Mouse (Mus musculus) Patski (cell line): ENCODE results near the gene Ttc8. TPM values are rescaled to one million over a fixed set of nuclear protein-coding genes. Genes with fewer than 3 reads are reported as not detected.

Source experiments
- ATAC-seq: fragments of 100-300 bp; one replicate; pipeline ENCODE4 v1.8.0; 2021
- CTCF ChIA-PET: fragments of 350-600 bp; sonication (Branson Sonifier 250); formaldehyde crosslinking; loops from one replicate; lab custom pipeline; 2022; ENCODE audit warnings: inconsistent platforms; lab: Charles Lee
- POLR2A ChIA-PET: fragments of 350-600 bp; sonication (Branson Sonifier 250); formaldehyde crosslinking; loops from one replicate; lab custom pipeline; 2022; ENCODE audit warnings: antibody characterized with exemption, inconsistent platforms; lab: Charles Lee
- DNase-seq: peaks from one replicate; pipeline ENCODE4 v3.0.0-alpha.2; 2011; ENCODE audit warnings: low read depth, low spot score
- H3K27me3 ChIP-seq: fragments of 371-371 bp; one replicate; pipeline ENCODE4 v1.5.1; 2021
- CTCF ChIP-seq: fragments of 100-300 bp; IDR thresholded peaks from one replicate; pipeline ENCODE4 v1.5.1; 2021
- in situ Hi-C: fragments of 300-500 bp; cut with MboI; formaldehyde crosslinking; loops from 3 replicates; pipeline ENCODE4 v1.11.1; 2018; ENCODE audit warnings: low pct_unique_long_range_greater_than_20kb, mixed read lengths
- polyA plus RNA-seq: library from polyadenylated mRNA; unstranded; gene quantifications from one replicate; pipeline ENCODE4 v1.2.3, GENCODE M21; 2021

Ttc8 gene
- 35.1 TPM for polyA plus RNA-seq

DNA sequence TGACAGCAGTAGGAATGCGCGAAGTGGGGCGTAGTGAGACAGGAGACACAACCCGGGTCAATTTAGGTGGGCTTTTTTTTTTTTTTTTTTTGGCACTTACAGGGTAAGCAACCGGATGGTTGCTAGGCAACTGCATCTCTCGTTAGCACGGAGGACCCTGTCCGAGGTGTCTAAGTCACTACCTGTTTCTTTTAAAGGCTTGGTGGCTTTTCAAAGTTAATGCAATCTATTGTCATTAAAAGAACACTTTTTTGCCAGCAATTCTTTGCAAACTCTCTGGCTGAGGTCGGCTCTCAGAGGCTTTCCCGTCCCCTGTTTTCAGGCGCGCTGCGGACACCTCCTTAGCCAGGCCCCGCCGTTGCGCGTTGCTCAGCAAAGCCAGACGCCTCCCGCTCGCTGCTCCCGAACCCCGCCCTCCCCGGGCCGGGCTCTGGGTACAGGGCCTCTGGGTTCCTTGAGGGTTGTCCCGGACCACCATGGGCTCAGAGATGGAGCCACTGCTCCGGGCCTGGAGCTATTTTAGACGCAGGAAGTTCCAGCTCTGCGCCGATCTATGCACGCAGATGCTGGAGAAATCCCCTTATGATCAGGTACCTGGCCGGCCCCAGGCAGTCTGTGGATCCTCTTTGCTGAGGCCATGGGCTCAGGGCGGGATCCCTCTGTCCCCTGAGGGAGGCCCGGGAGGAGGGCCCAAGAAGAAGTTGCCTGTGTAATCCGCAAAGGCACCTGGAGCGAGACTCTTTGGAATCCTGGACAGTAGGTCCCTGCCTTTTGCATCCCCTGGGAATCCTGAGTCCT is at the start of gene Ttc8:
TSS of gene Ttc8 (plus strand) at position 381 of the 798 bp plus-strand sequence.
- peak; percentile 56 for DNase-seq
- H3K27me3 ChIP-seq = peaks cover 25% of the 10 kb centered on the region
- POLR2A ChIA-PET = interaction anchor here (0.6 kb wide), 1 partner anchor 15 kb away, joined by 4 read pairs; no protein-coding TSS in a partner anchor
- TF ChIP-seq CTCF = no peak
- CTCF ChIA-PET = interaction anchor here (0.9 kb wide), 1 partner anchor 189 kb away, joined by 3 read pairs; no protein-coding TSS in a partner anchor
- peak; percentile 96 for ATAC-seq
- in situ Hi-C loops = no loop called here

DNA sequence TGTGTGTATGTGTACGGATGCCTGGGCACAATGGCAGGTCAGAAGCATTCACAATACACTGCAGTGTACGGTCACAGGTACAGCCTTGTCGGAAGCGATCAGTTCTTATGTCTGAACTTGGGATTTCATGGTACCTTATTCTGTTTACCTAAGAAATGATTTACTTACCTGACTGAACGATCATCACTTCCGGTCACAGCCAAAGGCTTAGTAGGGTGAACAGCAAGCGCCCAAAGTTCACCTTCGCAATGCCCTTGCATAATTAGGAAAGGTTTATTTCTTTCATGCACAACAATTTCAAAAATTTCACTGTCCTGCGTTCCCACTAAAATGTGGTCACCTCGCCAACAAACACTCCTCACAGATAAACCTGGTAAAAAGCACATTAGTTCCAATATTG is 47.5 kb upstream of the Ttc8 start:
- POLR2A ChIA-PET = no interaction called here
- H3K27me3 ChIP-seq = no peaks in the 10 kb centered on the region
- CTCF ChIA-PET = no interaction called here
- DNase-seq = no peak
- in situ Hi-C loops = no loop called here
- TF ChIP-seq CTCF = no peak
- no peak for ATAC-seq

DNA sequence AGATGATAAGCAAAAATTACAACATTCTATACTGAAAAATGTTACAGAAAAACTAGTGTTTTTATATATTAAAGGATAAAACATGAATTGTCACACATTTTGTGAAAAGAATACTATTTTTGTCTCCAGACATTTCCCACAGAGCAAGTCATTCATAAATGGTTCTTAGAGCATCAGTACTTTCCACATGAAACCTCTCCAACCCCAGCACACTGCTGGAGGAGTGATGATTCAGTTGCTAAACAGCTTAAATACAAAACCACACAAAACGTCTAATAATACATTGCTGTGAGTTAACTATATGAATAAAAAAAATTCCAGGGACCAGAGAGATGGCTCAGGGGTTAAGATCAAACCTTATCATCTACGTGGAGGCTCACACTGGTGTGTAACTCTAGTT is 45.2 kb upstream of the Ttc8 start:
- no peak for ATAC-seq
- ChIA-PET CTCF (interaction anchor here (2.0 kb wide), 1 partner anchor 9 kb away, joined by 10 read pairs; no protein-coding TSS in a partner anchor), POLR2A (no interaction called here)
- no peaks in the 10 kb centered on the region for H3K27me3 ChIP-seq
- no peak for TF ChIP-seq CTCF
- in situ Hi-C loops = no loop called here
- DNase-seq = no peak

DNA sequence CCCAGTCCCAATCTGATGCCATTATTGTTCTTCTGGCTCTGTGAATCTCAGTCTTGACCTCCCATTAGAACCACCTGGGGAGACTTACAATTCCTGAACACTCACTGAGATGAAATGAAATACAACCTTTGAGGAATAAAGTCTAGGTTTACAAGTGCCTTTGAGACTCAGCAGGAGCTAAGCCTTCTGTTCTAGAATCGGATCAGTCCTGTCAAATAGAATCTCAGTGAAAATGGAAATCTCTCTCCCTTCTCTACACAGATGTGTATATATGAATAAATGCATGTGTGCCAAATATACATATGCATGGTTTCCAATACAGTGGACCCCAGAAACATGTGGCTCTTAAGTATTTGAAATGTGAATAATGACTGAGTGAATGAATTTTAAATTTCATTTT is 41.7 kb upstream of the Ttc8 start:
- no peak for TF ChIP-seq CTCF
- in situ Hi-C loops = no loop called here
- ChIA-PET POLR2A (no interaction called here), CTCF (no interaction called here)
- DNase-seq (no peak), ATAC-seq (no peak)
- no peaks in the 10 kb centered on the region for H3K27me3 ChIP-seq

DNA sequence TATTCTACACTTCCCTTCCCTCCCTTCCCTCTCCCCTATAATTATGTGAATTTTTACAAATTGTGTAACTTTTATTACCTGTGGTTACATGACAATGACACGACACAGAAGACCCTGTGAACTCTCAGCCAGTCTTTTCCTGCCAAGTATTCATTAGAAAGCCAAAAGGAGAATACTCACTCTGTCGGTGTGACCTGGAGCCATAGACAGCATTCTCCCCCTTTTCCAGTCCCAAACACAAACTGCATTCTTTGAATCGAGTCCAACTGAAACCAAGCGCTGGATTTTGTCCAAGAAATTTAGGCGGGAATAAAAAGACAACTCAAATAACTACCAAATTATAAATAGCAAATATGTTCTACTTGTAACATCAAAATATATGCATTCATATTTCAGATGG is 38.6 kb upstream of the Ttc8 start:
- TF ChIP-seq CTCF = no peak
- ATAC-seq = no peak
- DNase-seq = no peak
- H3K27me3 ChIP-seq = no peaks in the 10 kb centered on the region
- ChIA-PET POLR2A (interaction anchor here (0.6 kb wide), 1 partner anchor 1077 kb away, joined by 3 read pairs; no protein-coding TSS in a partner anchor), CTCF (interaction anchor here (1.3 to 1.5 kb wide), 3 partner anchors 9 to 18 kb away, joined by 3 read pairs; no protein-coding TSS in a partner anchor)
- in situ Hi-C loops = no loop called here

DNA sequence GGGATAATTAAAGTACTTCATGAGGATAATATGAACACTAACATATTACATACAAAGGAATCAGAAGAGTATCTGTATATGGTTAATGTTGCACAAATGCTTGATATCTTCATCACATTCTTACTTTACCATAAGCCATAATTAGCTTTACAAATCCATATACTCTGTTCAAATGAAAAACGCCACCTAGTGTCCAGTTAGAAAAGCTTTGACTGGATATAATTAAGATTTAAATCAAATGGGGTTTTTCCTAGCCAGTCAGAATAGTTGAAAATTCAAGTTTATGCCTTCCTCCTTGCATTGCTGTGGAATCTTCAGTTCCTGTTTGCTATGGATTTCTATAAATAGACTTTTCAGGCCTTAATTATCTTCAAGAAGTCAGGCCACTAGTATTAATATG is 35.9 kb upstream of the Ttc8 start:
- ChIA-PET CTCF (interaction anchor here (0.8 to 2.1 kb wide), 8 partner anchors 8 to 34 kb away, joined by 3 to 10 read pairs (median 4); no protein-coding TSS in a partner anchor), POLR2A (no interaction called here)
- ATAC-seq (no peak), DNase-seq (no peak)
- H3K27me3 ChIP-seq = no peaks in the 10 kb centered on the region
- peak; percentile 38 for TF ChIP-seq CTCF
- in situ Hi-C loops = no loop called here

DNA sequence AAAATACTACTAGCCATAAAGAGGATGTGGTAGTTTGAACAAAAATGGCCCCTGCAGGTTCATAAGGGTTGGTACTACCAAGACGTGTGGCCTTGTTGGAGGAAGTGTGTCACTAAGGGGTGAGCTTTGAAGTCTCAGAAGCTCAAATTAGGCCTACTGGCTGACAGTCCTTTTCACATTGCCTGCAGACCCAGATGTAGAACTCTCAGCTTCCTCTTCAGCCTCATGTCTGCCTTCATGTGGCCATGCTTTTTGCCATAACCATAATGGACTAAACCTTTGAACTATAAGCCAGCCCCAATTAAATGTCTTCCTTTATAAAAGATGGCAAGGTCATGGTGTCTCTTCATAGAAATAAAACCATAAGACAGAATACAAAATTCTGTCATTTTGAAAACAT is 23.6 kb upstream of the Ttc8 start:
- ChIA-PET POLR2A (no interaction called here), CTCF (interaction anchor here (1.5 kb wide), 1 partner anchor 45 kb away, joined by 3 read pairs; no protein-coding TSS in a partner anchor)
- DNase-seq = no peak
- ATAC-seq = no peak
- in situ Hi-C loops = no loop called here
- TF ChIP-seq CTCF = no peak
- peaks cover 6% of the 10 kb centered on the region for H3K27me3 ChIP-seq

DNA sequence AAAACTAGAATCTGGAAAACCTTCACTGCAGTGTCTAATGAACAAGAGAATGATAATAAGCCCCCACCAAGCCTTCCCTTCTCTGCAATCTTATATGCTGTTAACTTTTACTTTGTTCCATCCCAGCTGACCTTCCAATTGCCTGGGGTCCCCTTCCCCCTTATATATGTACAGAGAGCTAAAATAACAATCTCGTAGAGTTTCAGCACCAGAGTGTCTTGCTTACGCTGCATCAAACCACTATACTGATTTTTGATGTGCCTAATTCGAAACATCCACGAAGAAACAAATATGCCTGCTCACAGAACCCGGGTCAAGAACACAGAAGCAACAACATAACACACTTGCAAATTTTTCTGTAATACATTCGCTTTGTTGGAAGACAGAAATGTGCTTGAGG is 20.7 kb upstream of the Ttc8 start:
- ChIA-PET CTCF (interaction anchor here (1.2 kb wide), 2 partner anchors 15 to 17 kb away, joined by 3 to 4 read pairs; no protein-coding TSS in a partner anchor), POLR2A (no interaction called here)
- peaks cover 16% of the 10 kb centered on the region for H3K27me3 ChIP-seq
- in situ Hi-C loops = no loop called here
- TF ChIP-seq CTCF = no peak
- ATAC-seq (no peak), DNase-seq (no peak)

DNA sequence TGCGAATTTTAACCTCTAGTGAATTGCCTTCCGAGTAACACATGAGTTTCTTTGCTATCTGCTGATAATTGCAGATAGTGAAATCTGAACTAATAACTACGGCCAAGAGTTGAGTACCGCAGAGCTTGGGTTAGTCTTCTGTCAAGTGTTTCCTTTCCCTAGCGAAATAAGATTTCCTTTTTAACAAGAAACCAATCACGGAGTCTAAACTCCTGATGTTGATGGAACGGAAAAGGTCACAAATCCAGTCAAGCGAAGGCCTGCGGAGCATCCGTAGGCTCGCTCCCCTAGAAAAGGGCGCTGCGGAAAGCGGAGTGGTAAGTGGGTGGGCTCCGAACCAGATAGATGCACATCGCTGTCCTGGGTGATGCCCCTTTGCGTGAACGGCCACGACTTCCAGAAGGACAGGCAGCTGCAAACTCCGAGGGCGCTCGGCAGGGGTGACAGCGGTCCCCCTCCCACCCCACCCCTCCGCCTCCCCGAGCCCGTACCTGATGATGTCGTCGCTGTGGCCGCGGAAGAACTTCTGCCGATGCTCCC is 20.0 kb upstream of the Ttc8 start:
- H3K27me3 ChIP-seq = peaks cover 16% of the 10 kb centered on the region
- ChIA-PET CTCF (interaction anchor here (1.2 kb wide), 1 partner anchor 18 kb away, joined by 3 read pairs; no protein-coding TSS in a partner anchor), POLR2A (no interaction called here)
- in situ Hi-C loops = no loop called here
- ATAC-seq (no peak), DNase-seq (no peak)
- TF ChIP-seq CTCF = no peak

DNA sequence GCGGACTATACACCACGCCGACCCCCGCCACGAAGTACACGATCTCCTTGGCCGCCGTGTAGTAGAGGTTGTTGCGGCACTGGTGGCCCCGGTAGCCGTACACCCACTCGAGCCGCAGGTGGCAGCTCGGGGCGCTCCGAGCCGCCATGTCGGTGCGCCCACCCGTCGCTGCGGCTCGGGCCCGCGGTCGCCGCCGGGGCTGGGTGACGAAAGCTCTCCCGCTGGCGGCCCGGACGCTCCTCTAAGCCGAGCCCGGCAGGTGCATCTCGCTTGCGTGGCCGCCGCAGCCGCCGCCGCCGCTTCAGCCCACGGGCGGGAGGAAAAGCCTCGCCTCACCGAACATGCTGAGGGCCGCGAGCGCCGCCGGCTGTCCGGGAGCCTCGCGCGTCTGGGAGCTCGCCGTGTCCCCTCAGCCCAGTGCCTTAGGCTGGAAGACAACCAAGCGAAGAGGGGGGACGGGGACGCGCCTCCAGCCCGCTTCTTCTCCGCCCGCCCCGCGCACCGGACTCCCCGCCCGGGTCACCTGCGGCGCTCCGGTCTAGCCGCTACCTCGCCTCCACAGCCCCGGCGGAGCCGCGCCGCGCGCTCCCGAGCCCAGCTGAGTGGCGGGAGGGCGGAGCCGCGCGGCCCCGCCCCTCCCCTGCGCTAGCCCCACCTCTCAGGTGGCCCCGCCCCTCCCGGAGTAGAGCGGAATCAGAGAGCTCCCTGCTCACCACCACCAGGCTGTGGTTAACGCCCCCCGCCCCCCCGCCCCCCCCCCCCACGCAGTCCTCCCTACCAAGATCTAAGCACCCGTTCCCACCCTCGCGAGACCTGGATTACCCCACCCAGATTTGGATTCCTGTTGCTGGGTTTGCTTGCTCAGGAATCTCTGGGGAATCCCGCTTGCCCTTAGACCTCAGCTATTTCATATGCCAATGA is 19.2 kb upstream of the Ttc8 start, which contains the start of gene Eml5:
TSS of gene Eml5 (minus strand) at position 604 of the 921 bp plus-strand sequence.
- ChIA-PET POLR2A (interaction anchor here (0.7 to 1.0 kb wide), 2 partner anchors 15 to 161 kb away, joined by 3 to 4 read pairs; no protein-coding TSS in a partner anchor), CTCF (no interaction called here)
- H3K27me3 ChIP-seq = peaks cover 16% of the 10 kb centered on the region
- ATAC-seq (peak; percentile 86), DNase-seq (peak; percentile 20)
- in situ Hi-C loops = no loop called here
- peak; percentile 56 for TF ChIP-seq CTCF
